Mouse (Mus musculus) spleen, postnatal 4 days (tissue): Measurements from ENCODE around the gene Clec12b.
"Not testable (repeated sequence)": the region's sequence is repeated elsewhere in the genome, so short reads cannot be mapped to it uniquely, and the experiment has no call there.

ENCODE experiments used
- DNase-seq, 2 experiments: peaks; one replicate each; pipeline ENCODE4 v3.0.0; 2022; ENCODE audit warnings: low spot score in 2 of 2

The Clec12b gene

GRCm38 (mm10) chr6:129369374-129370132 lies 16.1 kb downstream of the Clec12b start:
- no peak for DNase-seq

- DNase-seq = peak; percentile 16 to 65
These were observed 19.7 kb downstream of the Clec12b start for GRCm38 (mm10) chr6:129365959-129366359.

DNA sequence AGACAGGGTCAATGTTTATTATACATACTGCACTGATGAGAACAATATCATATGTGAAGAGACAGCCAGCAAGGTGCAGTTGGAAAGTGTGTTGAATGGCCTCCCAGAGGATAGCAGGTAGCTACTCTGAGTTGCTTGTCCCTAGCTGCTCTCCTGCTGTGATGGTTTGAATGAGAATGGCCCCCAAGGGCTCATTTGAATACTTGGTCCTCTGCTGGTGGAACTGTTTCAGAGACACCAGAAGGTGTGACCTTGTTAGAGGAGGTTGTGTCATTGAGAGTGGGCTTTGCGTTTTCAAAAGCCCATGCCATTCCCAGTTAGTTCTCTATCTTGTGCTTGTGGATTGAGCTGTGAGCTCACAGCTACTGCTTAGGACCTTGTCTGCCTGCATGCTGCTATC lies 21.7 kb downstream of the Clec12b start:
- DNase-seq = no peak

DNA sequence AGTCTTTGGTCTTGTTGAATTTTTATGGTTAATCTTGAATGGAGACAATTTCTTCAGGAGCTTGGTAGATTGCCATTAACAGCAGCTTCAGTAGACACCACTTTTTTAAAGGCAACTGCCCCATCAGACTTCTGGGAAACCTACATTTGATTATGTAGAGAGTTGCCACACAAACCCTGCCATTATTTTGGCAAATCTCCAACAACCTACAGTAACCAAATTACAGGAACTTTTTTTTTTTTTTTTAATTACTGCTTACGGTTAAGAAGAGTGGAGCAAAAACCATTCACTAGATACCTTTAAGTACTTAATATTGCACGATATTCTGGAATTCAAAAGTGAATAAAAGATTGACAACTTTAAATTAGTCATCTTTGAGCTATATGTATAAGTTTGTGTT lies 26.2 kb downstream of the Clec12b start:
- no peak for DNase-seq

GRCm38 (mm10) chr6:129356430-129356829 lies 29.2 kb downstream of the Clec12b start:
- no peak for DNase-seq

DNA sequence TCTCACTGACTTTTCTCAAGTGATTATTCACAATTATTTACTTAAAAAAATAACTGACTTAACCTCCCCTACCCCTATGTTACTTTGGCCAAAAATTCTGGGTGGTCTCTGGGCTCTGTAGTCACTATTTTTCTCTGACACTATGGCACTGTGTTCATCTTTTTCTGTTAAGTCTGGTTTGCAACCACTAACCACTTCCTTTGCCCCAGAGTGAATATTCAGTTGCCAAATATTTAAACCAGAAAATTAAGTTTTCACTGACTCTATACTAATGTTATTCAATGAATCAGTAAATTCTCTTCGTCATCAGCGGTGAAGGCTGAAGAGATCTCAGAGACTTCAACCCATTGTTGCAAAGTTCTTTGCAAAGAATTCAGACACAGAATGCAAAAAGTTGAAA lies 29.9 kb downstream of the Clec12b start:
- no peak for DNase-seq

DNA sequence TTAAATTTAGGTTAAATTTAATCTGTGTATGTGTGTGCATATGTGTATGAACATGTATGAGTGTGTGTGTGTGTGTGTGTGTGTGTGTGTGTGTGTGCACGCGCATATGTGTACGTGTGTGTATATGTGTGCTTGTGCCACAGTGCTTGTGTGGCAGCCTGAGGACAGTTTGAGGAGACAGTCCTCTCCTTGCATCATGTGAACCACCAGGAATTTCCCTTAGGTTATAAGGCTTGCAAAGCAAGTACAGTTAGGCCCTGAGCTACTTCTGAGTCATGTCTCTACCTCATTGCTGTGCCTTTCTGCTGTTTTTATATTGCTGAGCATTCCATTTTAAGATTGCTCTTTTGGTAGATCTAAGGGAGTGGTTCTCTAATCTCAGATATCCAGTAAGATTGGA lies 34.6 kb downstream of the Clec12b start:
- DNase-seq = no peak

GRCm38 (mm10) chr6:129349524-129350352 lies 35.9 kb downstream of the Clec12b start:
- DNase-seq = peak in 1 of 2 experiments; percentile 26

- DNase-seq = no peak
These were observed 41.3 kb downstream of the Clec12b start for GRCm38 (mm10) chr6:129344408-129344807.

DNA sequence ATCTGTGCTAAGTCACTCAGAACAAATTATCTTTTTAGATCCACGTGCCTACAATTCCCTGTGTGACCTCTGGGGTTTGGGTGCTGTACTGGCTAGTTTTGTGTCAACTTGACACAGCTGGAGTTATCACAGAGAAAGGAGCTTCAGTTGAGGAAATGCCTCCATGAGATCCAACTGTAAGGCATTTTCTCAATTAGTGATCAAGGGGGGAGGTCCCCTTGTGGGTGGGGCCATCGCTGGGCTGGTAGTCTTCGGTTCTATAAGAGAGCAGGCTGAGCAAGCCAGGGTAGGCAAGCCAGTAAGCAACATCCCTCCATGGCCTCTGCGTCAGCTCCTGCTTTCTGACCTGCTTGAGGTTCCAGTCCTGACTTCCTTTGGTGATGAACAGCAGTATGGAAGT lies 43.3 kb downstream of the Clec12b start, which contains the start of gene Clec12a:
TSS of gene Clec12a (plus strand) at position 301 of the 400 bp plus-strand sequence.
- DNase-seq = not testable (repeated sequence)

DNA sequence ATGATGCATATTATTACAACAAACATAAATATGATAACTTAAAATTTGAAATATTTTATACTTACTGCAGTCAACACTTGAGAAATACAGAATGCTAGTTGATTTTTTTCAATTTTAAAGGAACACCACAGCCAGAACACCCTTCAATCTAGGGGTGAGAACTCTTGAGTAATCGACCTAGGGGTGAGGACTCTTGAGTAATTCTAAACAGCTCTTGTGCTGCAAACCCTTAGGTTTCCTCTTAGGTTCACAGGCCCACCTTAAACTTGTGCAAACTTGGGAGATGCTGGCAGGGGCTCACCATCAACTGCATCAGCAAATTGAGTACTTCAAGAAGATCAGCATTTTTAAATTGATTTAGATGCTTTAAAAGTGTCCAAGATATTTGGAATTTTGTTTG lies 47.9 kb downstream of the Clec12b start:
- no peak for DNase-seq

DNA sequence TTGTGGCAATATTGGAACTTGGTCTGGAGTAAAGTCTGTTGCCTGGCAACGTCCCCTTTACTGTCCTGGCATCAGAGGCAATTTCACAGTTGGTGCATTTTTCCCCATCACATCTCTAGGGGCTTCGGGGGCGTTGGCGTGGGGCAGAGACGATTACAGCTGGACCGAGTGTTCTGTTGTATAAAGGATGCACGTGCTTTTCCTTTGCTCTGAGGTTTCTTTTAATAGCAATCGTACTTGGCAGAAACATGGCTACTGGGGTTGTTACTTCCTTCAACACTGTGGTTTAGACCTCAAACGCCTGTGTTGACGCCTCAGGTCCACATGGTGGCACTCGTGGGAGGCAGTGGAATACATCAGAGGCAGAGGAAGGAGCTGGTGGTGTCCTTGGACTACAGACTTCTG lies 52.0 kb downstream of the Clec12b start:
- DNase-seq = peak; percentile 68 to 79

DNA sequence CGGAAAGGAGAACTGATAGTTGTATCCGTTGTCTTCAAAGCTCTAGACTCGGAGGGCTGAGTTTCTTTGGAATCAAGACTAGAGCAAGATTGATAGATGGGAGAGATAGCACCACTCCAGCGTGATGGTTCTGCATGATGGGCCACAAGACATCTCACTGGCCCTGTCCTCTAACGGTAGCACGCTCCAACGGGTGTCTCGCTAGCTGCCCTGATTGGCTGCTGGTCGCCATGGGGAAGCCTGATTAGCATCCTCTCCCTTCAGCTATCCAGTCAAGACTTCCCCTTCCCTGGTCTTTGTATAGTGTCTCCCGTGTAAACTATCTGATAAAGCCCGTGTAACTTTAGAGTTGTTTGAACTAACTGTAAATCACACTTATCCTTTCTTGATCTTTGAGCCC lies 54.1 kb downstream of the Clec12b start, which contains the start of gene 4922502D21Rik:
TSS of gene 4922502D21Rik (minus strand) at position 187 of the 400 bp plus-strand sequence.
- DNase-seq = no peak

- no peak for DNase-seq
These were observed 59.0 kb downstream of the Clec12b start for GRCm38 (mm10) chr6:129326568-129327150.

DNA sequence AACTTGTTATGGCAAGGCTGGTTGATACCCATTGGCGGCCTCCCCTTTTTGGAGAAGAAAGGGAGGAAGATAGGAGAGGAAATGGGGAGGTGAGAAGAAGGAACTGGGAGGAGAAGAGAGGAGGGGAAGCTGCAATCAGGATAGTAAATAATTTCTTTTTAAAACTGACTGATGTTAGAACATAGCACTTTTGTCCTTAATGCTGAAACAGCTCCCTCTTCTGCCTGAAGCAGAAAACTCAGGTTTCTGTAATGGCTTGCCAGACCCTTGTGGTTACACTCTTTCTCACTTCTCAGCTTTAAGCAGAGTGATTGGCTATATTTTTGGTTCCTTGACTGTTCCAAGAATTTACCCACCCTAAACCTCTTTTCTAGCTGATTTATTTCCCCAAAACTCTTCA lies 59.7 kb downstream of the Clec12b start:
- DNase-seq = no peak
